Mouse (Mus musculus) ES-E14 (cell line): ENCODE measurements around the gene Stx8.

ENCODE experiments used
- HCFC1 ChIP-seq: IDR thresholded peaks from 2 replicates; pipeline ENCODE4 v1.6.1; 2012; ENCODE audit warnings: low read length, inconsistent platforms, borderline replicate concordance; ENCODE audit not compliant: insufficient read depth
- MAFK ChIP-seq: IDR thresholded peaks from 2 replicates; pipeline ENCODE4 v1.6.1; 2014; ENCODE audit warnings: mild to moderate bottlenecking, low read depth, low read length, inconsistent platforms; ENCODE audit not compliant: insufficient read depth

DNA sequence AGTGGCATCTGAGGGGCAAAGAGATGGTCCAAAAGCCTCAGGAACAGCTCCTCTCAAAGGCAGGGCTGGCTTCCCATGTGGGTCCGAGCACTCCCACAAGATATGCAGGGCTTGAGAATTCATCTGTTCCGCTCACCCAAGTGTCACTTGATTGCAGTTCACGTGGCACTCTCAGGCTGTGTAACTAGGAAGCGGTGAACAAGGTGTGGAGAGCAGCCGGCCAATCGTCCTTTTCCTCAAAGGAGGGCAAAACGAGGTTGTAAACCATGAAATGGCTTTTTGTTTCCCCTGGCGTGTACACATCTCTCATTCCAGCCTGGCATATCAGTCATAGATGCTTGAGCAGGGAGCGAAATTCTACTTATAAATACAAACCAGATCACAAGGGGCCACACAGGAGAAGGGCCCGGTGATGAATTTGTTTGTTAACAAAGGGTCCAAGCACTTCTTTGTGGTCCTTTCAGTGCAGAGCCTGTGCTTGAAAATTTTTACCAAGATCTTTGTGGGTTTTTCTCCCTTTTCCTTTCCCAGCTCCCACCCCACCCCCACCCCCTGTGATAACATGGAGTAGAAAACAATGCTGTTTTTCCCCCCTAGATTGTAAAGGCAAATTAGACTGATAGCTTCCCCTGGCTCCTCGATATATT lies 147.6 kb downstream of the Stx8 start:
- no peak for TF ChIP-seq MAFK
- no peak for TF ChIP-seq HCFC1
